Mouse (Mus musculus) midbrain, embryonic 16.5 days (tissue): ENCODE measurements around the gene Dnajb13. TPM values are rescaled to one million over a fixed set of nuclear protein-coding genes. Genes with fewer than 3 reads are reported as not detected.

ENCODE experiments used
- ATAC-seq: fragments of 200-750 bp; cut with Nextera tagmentation; 2 replicates; pipeline ENCODE4 v1.8.0; 2017; ENCODE audit warnings: moderate TSS enrichment
- H3K27ac ChIP-seq: fragments of 300-500 bp; sonication (generic); 2 replicates; pipeline ENCODE4 v1.5.1; 2014; ENCODE audit warnings: mild to moderate bottlenecking, low read length, mixed read lengths
- H3K27me3 ChIP-seq: fragments of 300-500 bp; sonication (generic); 2 replicates; pipeline ENCODE4 v1.6.1; 2014; ENCODE audit warnings: low read depth, low read length, mixed read lengths; ENCODE audit not compliant: control insufficient read depth, insufficient read depth
- H3K36me3 ChIP-seq: fragments of 300-500 bp; sonication (generic); 2 replicates; pipeline ENCODE4 v1.6.1; 2014; ENCODE audit warnings: mild to moderate bottlenecking, low read length, moderate library complexity, mixed read lengths; ENCODE audit not compliant: control insufficient read depth, insufficient read depth
- H3K4me1 ChIP-seq: fragments of 300-500 bp; sonication (generic); 2 replicates; pipeline ENCODE4 v1.6.1; 2014; ENCODE audit warnings: mild to moderate bottlenecking, low read length, mixed read lengths; ENCODE audit not compliant: control insufficient read depth, insufficient read depth
- H3K4me2 ChIP-seq: fragments of 300-500 bp; sonication (generic); 2 replicates; pipeline ENCODE4 v1.6.1; 2014; ENCODE audit warnings: mild to moderate bottlenecking, low read length, mixed read lengths
- H3K4me3 ChIP-seq: fragments of 300-500 bp; sonication (generic); 2 replicates; pipeline ENCODE4 v1.5.1; 2014; ENCODE audit warnings: low read depth, mild to moderate bottlenecking, low read length, moderate library complexity, mixed read lengths
- H3K9ac ChIP-seq: fragments of 300-500 bp; sonication (generic); 2 replicates; pipeline ENCODE4 v1.6.1; 2014; ENCODE audit warnings: low read depth, low read length, mixed read lengths
- H3K9me3 ChIP-seq: fragments of 300-500 bp; sonication (generic); replicated peaks from 2 replicates; pipeline ENCODE4 v1.6.1; 2014; ENCODE audit warnings: mild to moderate bottlenecking, low read length, mixed read lengths; ENCODE audit not compliant: control insufficient read depth, poor library complexity, severe bottlenecking
- WGBS: fragments of 180-500 bp; shearing (Covaris S2); extraction: QIAGEN DNeasy Blood & Tissue Kit; methylation state at CpG from one replicate; pipeline ENCODE4 v1.1.7; 2014; 5-methylcytosine and 5-hydroxymethylcytosine counted together
- polyA plus RNA-seq: library from polyadenylated mRNA; unstranded; fragments of >200 nt; fragmentation: Nextera tagmentation; extraction: Ambion mirVana; gene quantifications from 2 replicates; pipeline ENCODE4 v1.2.1, GENCODE M21; 2015

The Dnajb13 gene
- polyA plus RNA-seq, 1 experiment from 2014 or later: 3.9 TPM

- peaks cover 5% of the 10 kb centered on the region for H3K36me3 ChIP-seq
- H3K4me1 ChIP-seq: no peaks in the 10 kb centered on the region
- WGBS: 92% methylated on average over 11 of the region's 11 CpGs
- H3K9me3 ChIP-seq: no peaks in the 10 kb centered on the region
- H3K9ac ChIP-seq: no peak overlapping the region
- no peak overlapping the region for H3K4me3 ChIP-seq
- H3K4me2 ChIP-seq: no peak overlapping the region
- H3K27me3 ChIP-seq: no peaks in the 10 kb centered on the region
- ATAC-seq: no peak
- H3K27ac ChIP-seq: no peak overlapping the region
Measured at GRCm38 (mm10) chr7:100470796-100471406, 43.9 kb downstream of the Dnajb13 start.

- Histone ChIP-seq H3K9me3 (no peaks in the 10 kb centered on the region), H3K27me3 (no peaks in the 10 kb centered on the region), H3K36me3 (peaks cover 6% of the 10 kb centered on the region), H3K4me2 (no peak overlapping the region), H3K4me3 (no peak overlapping the region), H3K27ac (no peak overlapping the region), H3K4me1 (no peaks in the 10 kb centered on the region), H3K9ac (no peak overlapping the region)
- WGBS: 100% methylated on average over 1 of the region's 1 CpGs
- ATAC-seq: no peak
Measured at GRCm38 (mm10) chr7:100469502-100469901, 45.3 kb downstream of the Dnajb13 start.

GRCm38 (mm10) chr7:100468761-100469160, 46.0 kb downstream of the Dnajb13 start:
- peaks cover 6% of the 10 kb centered on the region for H3K36me3 ChIP-seq
- 88% methylated on average over 6 of the region's 6 CpGs for WGBS
- no peak overlapping the region for H3K27ac ChIP-seq
- no peak overlapping the region for H3K4me3 ChIP-seq
- H3K9me3 ChIP-seq: no peaks in the 10 kb centered on the region
- H3K9ac ChIP-seq: no peak overlapping the region
- no peak for ATAC-seq
- H3K4me1 ChIP-seq: no peaks in the 10 kb centered on the region
- H3K27me3 ChIP-seq: no peaks in the 10 kb centered on the region
- H3K4me2 ChIP-seq: no peak overlapping the region

GRCm38 (mm10) chr7:100466781-100467510, 47.8 kb downstream of the Dnajb13 start:
- WGBS: 91% methylated on average over 11 of the region's 11 CpGs
- Histone ChIP-seq H3K4me1 (no peaks in the 10 kb centered on the region), H3K4me2 (no peak overlapping the region), H3K27me3 (no peaks in the 10 kb centered on the region), H3K9me3 (no peaks in the 10 kb centered on the region), H3K4me3 (no peak overlapping the region), H3K36me3 (peaks cover 6% of the 10 kb centered on the region), H3K27ac (no peak overlapping the region), H3K9ac (no peak overlapping the region)
- no peak for ATAC-seq

GRCm38 (mm10) chr7:100465656-100466309, 49.0 kb downstream of the Dnajb13 start:
- 68% methylated on average over 5 of the region's 5 CpGs for WGBS
- Histone ChIP-seq H3K36me3 (peaks cover 10% of the 10 kb centered on the region), H3K9ac (no peak overlapping the region), H3K27ac (no peak overlapping the region), H3K4me1 (no peaks in the 10 kb centered on the region), H3K4me3 (no peak overlapping the region), H3K9me3 (no peaks in the 10 kb centered on the region), H3K4me2 (no peak overlapping the region), H3K27me3 (no peaks in the 10 kb centered on the region)
- no peak for ATAC-seq

GRCm38 (mm10) chr7:100465248-100465647, 49.5 kb downstream of the Dnajb13 start:
- Histone ChIP-seq H3K27me3 (no peaks in the 10 kb centered on the region), H3K27ac (no peak overlapping the region), H3K4me1 (no peaks in the 10 kb centered on the region), H3K9ac (no peak overlapping the region), H3K9me3 (no peaks in the 10 kb centered on the region), H3K4me2 (no peak overlapping the region), H3K4me3 (no peak overlapping the region), H3K36me3 (peaks cover 9% of the 10 kb centered on the region)
- no peak for ATAC-seq
- WGBS: 80% methylated on average over 4 of the region's 4 CpGs

GRCm38 (mm10) chr7:100464248-100464647, 50.5 kb downstream of the Dnajb13 start:
- H3K36me3 ChIP-seq: peaks cover 12% of the 10 kb centered on the region

GRCm38 (mm10) chr7:100463757-100464156, 51.0 kb downstream of the Dnajb13 start:
- 91% methylated on average over 10 of the region's 10 CpGs for WGBS
- ATAC-seq: no peak
- H3K9me3 ChIP-seq: no peaks in the 10 kb centered on the region
- no peaks in the 10 kb centered on the region for H3K4me1 ChIP-seq
- no peak overlapping the region for H3K4me3 ChIP-seq
- H3K27ac ChIP-seq: no peak overlapping the region
- no peak overlapping the region for H3K9ac ChIP-seq
- H3K27me3 ChIP-seq: no peaks in the 10 kb centered on the region
- no peak overlapping the region for H3K4me2 ChIP-seq
- peaks cover 12% of the 10 kb centered on the region for H3K36me3 ChIP-seq

More at GRCm38 (mm10) chr7:100464248-100464647, 50.5 kb downstream of the Dnajb13 start:
- no peak for ATAC-seq
- H3K4me2 ChIP-seq: no peak overlapping the region
- no peaks in the 10 kb centered on the region for H3K9me3 ChIP-seq
- no peak overlapping the region for H3K27ac ChIP-seq
- no peaks in the 10 kb centered on the region for H3K4me1 ChIP-seq
- H3K4me3 ChIP-seq: no peak overlapping the region
- 95% methylated on average over 7 of the region's 7 CpGs for WGBS
- H3K9ac ChIP-seq: no peak overlapping the region
- no peaks in the 10 kb centered on the region for H3K27me3 ChIP-seq

GRCm38 (mm10) chr7:100463194-100463593, 51.6 kb downstream of the Dnajb13 start:
- H3K27me3 ChIP-seq: no peaks in the 10 kb centered on the region
- H3K4me2 ChIP-seq: no peak overlapping the region
- H3K9ac ChIP-seq: no peak overlapping the region
- ATAC-seq: no peak
- H3K4me1 ChIP-seq: no peaks in the 10 kb centered on the region
- peaks cover 12% of the 10 kb centered on the region for H3K36me3 ChIP-seq
- WGBS: 91% methylated on average over 9 of the region's 9 CpGs
- H3K9me3 ChIP-seq: no peaks in the 10 kb centered on the region
- no peak overlapping the region for H3K27ac ChIP-seq
- no peak overlapping the region for H3K4me3 ChIP-seq
